Mouse (Mus musculus) hindbrain, postnatal 0 days (tissue): ENCODE results near the gene Csgalnact2. TPM values are rescaled to one million over a fixed set of nuclear protein-coding genes. Genes with fewer than 3 reads are reported as not detected.

Experiments used
- ATAC-seq: fragments of 200-750 bp; cut with Nextera tagmentation; 2 replicates; pipeline ENCODE4 v1.8.0; 2017; ENCODE audit warnings: mild to moderate bottlenecking, moderate TSS enrichment, moderate library complexity
- DNase-seq: peaks from one replicate; pipeline ENCODE4 v3.0.0-alpha.2; 2015; ENCODE audit warnings: low spot score
- H3K27ac ChIP-seq: fragments of 300-500 bp; sonication (generic); 2 replicates; pipeline ENCODE4 v1.5.1; 2014; ENCODE audit warnings: mild to moderate bottlenecking
- H3K27me3 ChIP-seq: fragments of 300-500 bp; sonication (generic); 2 replicates; pipeline ENCODE4 v1.6.1; 2014; ENCODE audit warnings: low read length, mixed read lengths; ENCODE audit not compliant: insufficient read depth
- H3K36me3 ChIP-seq: fragments of 300-500 bp; sonication (generic); 2 replicates; pipeline ENCODE4 v1.6.1; 2014; ENCODE audit warnings: low read length, mixed read lengths; ENCODE audit not compliant: insufficient read depth
- H3K4me1 ChIP-seq: fragments of 300-500 bp; sonication (generic); 2 replicates; pipeline ENCODE4 v1.6.1; 2014; ENCODE audit warnings: antibody characterized with exemption, low read length, mixed read lengths; ENCODE audit not compliant: insufficient read depth
- H3K4me2 ChIP-seq: fragments of 300-500 bp; sonication (generic); 2 replicates; pipeline ENCODE4 v1.6.1; 2014; ENCODE audit warnings: low read depth, mild to moderate bottlenecking, low read length, moderate library complexity, mixed read lengths
- H3K4me3 ChIP-seq: fragments of 300-500 bp; sonication (generic); 2 replicates; pipeline ENCODE4 v1.5.1; 2014; ENCODE audit warnings: low read length
- H3K9ac ChIP-seq: fragments of 300-500 bp; sonication (generic); replicated peaks from 2 replicates; pipeline ENCODE4 v1.6.1; 2014; ENCODE audit warnings: mild to moderate bottlenecking, low read length, moderate library complexity, mixed read lengths
- H3K9me3 ChIP-seq: fragments of 300-500 bp; sonication (generic); 2 replicates; pipeline ENCODE4 v1.6.1; 2016; ENCODE audit warnings: low read length, mixed read lengths
- CTCF ChIP-seq: IDR thresholded peaks from 2 replicates; pipeline ENCODE4 v1.5.1; 2016; ENCODE audit warnings: antibody characterized with exemption, control low read depth, low read depth
- WGBS: fragments of 180-500 bp; shearing (Covaris S2); extraction: QIAGEN DNeasy Blood & Tissue Kit; methylation state at CpG from one replicate; pipeline ENCODE4 v1.1.7; 2014; 5-methylcytosine and 5-hydroxymethylcytosine counted together
- polyA plus RNA-seq: library from polyadenylated mRNA; unstranded; fragments of >200 nt; fragmentation: Nextera tagmentation; extraction: Ambion mirVana; gene quantifications from 2 replicates; pipeline ENCODE4 v1.2.1, GENCODE M21; 2015
- total RNA-seq: library from RNA; depleted of rRNA; stranded (reverse); fragments of >200 nt; gene quantifications from 2 replicates; pipeline ENCODE4 v1.2.3, GENCODE M21; 2014

The Csgalnact2 gene
- total and polyA plus RNA-seq, 2 experiments from 2014 or later, result 9.3 to 11.2 TPM

- DNase-seq (peak; percentile 91), ATAC-seq (peak; percentile 92)
- WGBS, result 58% methylated on average over 13 of the region's 13 CpGs
- H3K4me2 ChIP-seq, result no peak overlapping the region
- no peaks in the 10 kb centered on the region for H3K27me3 ChIP-seq
- no peaks in the 10 kb centered on the region for H3K9me3 ChIP-seq
- TF ChIP-seq CTCF, result peak; percentile 99
- H3K27ac ChIP-seq, result no peak overlapping the region
- no peaks in the 10 kb centered on the region for H3K36me3 ChIP-seq
- H3K4me3 ChIP-seq, result no peak overlapping the region
- H3K4me1 ChIP-seq, result no peaks in the 10 kb centered on the region
- H3K9ac ChIP-seq, result no peak overlapping the region
These were observed 40.6 kb upstream of the Csgalnact2 start for GRCm38 (mm10) chr6:118179316-118180084.

- ATAC-seq (no peak), DNase-seq (no peak)
- Histone ChIP-seq H3K4me3 (no peak overlapping the region), H3K9ac (no peak overlapping the region), H3K27me3 (no peaks in the 10 kb centered on the region), H3K9me3 (no peaks in the 10 kb centered on the region), H3K27ac (no peak overlapping the region), H3K4me2 (no peak overlapping the region), H3K4me1 (no peaks in the 10 kb centered on the region), H3K36me3 (no peaks in the 10 kb centered on the region)
- no peak for TF ChIP-seq CTCF
- 80% methylated on average over 5 of the region's 5 CpGs for WGBS
These were observed 35.0 kb upstream of the Csgalnact2 start for GRCm38 (mm10) chr6:118173975-118174328.

GRCm38 (mm10) chr6:118173251-118173974, 34.5 kb upstream of the Csgalnact2 start:
- H3K4me2 ChIP-seq, result no peak overlapping the region
- no peaks in the 10 kb centered on the region for H3K27me3 ChIP-seq
- H3K9me3 ChIP-seq, result no peaks in the 10 kb centered on the region
- no peak overlapping the region for H3K27ac ChIP-seq
- H3K4me1 ChIP-seq, result no peaks in the 10 kb centered on the region
- WGBS, result 91% methylated on average over 18 of the region's 18 CpGs
- TF ChIP-seq CTCF, result no peak
- H3K4me3 ChIP-seq, result no peak overlapping the region
- DNase-seq (no peak), ATAC-seq (no peak)
- H3K36me3 ChIP-seq, result no peaks in the 10 kb centered on the region
- H3K9ac ChIP-seq, result no peak overlapping the region

GRCm38 (mm10) chr6:118171386-118171785, 32.4 kb upstream of the Csgalnact2 start:
- Histone ChIP-seq H3K4me2 (no peak overlapping the region), H3K27me3 (no peaks in the 10 kb centered on the region), H3K4me1 (no peaks in the 10 kb centered on the region), H3K9ac (no peak overlapping the region), H3K27ac (no peak overlapping the region), H3K4me3 (no peak overlapping the region), H3K36me3 (no peaks in the 10 kb centered on the region), H3K9me3 (no peaks in the 10 kb centered on the region)
- no peak for TF ChIP-seq CTCF
- 88% methylated on average over 7 of the region's 7 CpGs for WGBS
- ATAC-seq (no peak), DNase-seq (no peak)

- Histone ChIP-seq H3K4me3 (no peak overlapping the region), H3K4me1 (no peaks in the 10 kb centered on the region), H3K9ac (no peak overlapping the region), H3K27ac (no peak overlapping the region), H3K9me3 (no peaks in the 10 kb centered on the region), H3K36me3 (no peaks in the 10 kb centered on the region), H3K4me2 (no peak overlapping the region), H3K27me3 (no peaks in the 10 kb centered on the region)
- no peak for TF ChIP-seq CTCF
- 73% methylated on average over 14 of the region's 14 CpGs for WGBS
- ATAC-seq (no peak), DNase-seq (no peak)
These were observed 29.2 kb upstream of the Csgalnact2 start for GRCm38 (mm10) chr6:118168106-118168505.

GRCm38 (mm10) chr6:118167013-118167412, 28.1 kb upstream of the Csgalnact2 start:
- Histone ChIP-seq H3K27me3 (no peaks in the 10 kb centered on the region), H3K27ac (no peak overlapping the region), H3K4me3 (no peak overlapping the region), H3K9ac (no peak overlapping the region), H3K36me3 (no peaks in the 10 kb centered on the region), H3K9me3 (no peaks in the 10 kb centered on the region), H3K4me2 (no peak overlapping the region), H3K4me1 (no peaks in the 10 kb centered on the region)
- TF ChIP-seq CTCF, result no peak
- DNase-seq (no peak), ATAC-seq (no peak)
- WGBS, result 86% methylated on average over 9 of the region's 9 CpGs

- no peak for TF ChIP-seq CTCF
- no peaks in the 10 kb centered on the region for H3K9me3 ChIP-seq
- no peaks in the 10 kb centered on the region for H3K36me3 ChIP-seq
- H3K9ac ChIP-seq, result no peak overlapping the region
- no peak overlapping the region for H3K4me3 ChIP-seq
- H3K27me3 ChIP-seq, result no peaks in the 10 kb centered on the region
- WGBS, result 80% methylated on average over 1 of the region's 1 CpGs
- ATAC-seq (no peak), DNase-seq (no peak)
- no peaks in the 10 kb centered on the region for H3K4me1 ChIP-seq
- no peak overlapping the region for H3K27ac ChIP-seq
- no peak overlapping the region for H3K4me2 ChIP-seq
These were observed 26.6 kb upstream of the Csgalnact2 start for GRCm38 (mm10) chr6:118165516-118165915.
